Mouse (Mus musculus): Measurements from ENCODE around the gene Iqcf3. TPM values are rescaled to one million over a fixed set of nuclear protein-coding genes. Genes with fewer than 3 reads are reported as not detected.
"Not testable (repeated sequence)": the region's sequence is repeated elsewhere in the genome, so short reads cannot be mapped to it uniquely, and the experiment has no call there.

Gene Iqcf3
- total RNA-seq, 2 experiments from 2014 or later: not detected

DNA sequence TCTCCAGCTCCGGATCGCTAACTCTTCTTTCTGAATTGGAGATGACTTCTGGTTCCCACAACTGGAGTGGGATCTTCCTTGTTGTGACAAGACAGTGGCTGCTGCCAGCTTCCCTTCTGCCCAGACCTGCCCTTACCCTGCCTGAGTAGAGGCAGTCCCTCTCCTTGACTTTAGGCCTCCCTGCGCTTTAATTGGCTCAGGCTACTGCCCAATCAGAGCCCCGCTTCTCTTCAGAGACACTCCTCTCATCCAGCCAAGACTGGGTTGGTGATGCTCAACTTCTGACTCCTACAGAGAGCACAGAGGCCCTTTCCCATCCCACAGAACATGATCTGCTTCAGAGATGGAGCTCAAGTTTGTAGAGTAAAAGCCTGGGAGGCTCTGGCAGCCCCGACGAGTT lies 57.2 kb downstream of the Iqcf3 start:
- no peak for DNase-seq

- no peak for DNase-seq
Observed at GRCm38 (mm10) chr9:106501846-106502245, 59.6 kb downstream of the Iqcf3 start.

DNA sequence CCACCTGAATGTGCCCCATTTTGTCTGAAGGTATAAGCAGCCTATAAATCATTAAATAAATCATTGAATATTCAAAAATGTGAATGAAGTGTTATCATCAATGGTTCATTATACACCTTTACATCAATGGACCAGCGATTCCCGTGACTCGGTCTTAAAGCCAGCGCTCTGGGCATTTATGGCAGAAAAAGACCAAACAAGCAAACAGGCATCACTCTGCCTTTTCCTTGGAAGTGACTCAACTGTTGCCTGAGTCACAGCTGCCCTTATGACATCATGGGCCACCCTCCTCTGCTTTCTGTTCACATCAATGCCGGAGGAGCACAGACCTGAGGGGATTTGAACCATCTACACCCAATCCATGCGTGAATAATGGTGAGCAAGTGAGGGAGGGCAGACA lies 61.8 kb downstream of the Iqcf3 start, which contains the start of gene Iqcf1:
Gene Iqcf1, plus strand, starts transcription at position 301 of the 400 bp plus-strand sequence.
- no peak for DNase-seq

DNA sequence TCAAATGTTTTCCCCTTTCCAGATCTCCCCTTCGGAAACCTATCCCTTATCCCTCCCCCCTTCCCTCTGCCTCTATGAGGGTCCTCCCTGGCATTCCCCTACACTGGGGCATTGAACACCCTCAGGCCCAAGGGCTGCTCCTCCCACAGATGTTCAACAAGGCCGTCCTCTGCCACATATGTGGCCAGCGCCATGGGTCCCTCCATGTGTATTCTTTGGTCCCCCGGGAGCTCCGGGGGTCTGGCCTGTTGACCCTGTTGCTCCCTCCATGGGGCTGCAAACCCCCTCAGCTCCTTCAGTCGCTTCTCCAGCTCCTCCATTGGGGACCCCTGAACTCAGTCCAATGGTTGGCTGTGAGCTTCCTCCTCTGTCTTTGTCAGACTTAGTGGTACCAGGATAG lies 73.8 kb downstream of the Iqcf3 start:
- DNase-seq: not testable (repeated sequence)

DNA sequence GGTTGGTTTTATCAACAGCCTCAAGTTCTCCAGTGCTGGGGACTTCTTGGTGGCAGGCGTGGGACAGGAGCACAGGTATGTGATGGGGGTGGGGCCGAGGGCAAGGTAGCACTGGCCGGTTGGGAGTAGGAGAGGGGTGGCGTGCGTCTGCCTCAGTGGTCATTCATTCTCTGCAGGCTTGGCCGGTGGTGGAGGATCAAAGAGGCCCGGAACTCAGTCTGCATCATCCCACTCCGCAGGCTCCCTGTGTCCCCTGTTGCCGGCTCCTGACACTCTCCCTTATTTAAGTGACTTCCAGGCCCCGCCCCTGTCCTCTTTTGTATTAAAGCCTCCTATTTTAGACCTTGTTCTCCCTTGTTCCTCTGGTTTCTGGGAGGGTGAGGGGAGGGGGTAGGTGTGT lies 76.4 kb downstream of the Iqcf3 start:
- DNase-seq: no peak

- DNase-seq: no peak
Observed at GRCm38 (mm10) chr9:106483606-106484005, 77.8 kb downstream of the Iqcf3 start.

DNA sequence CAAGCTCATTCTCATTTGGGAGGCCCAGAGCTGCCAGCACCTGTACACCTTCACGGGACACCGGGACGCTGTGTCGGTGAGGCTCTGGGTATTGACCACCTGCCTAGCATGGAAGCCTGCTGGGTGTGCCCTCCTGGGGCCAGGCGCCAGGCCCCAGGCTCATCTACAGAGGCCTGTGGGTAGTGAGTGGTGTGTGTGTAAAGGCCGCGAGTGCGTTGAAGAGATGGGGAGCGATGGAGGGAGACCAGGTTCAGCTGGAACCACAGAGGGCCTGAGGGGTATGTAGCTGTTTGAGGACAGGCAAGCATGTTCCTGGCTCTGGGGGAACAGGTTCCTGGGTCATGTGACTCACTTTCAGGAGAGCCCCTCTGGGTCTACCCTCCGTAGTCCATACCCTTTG lies 78.3 kb downstream of the Iqcf3 start:
- DNase-seq: no peak

- no peak for DNase-seq
Observed at GRCm38 (mm10) chr9:106482578-106483115, 78.8 kb downstream of the Iqcf3 start.

DNA sequence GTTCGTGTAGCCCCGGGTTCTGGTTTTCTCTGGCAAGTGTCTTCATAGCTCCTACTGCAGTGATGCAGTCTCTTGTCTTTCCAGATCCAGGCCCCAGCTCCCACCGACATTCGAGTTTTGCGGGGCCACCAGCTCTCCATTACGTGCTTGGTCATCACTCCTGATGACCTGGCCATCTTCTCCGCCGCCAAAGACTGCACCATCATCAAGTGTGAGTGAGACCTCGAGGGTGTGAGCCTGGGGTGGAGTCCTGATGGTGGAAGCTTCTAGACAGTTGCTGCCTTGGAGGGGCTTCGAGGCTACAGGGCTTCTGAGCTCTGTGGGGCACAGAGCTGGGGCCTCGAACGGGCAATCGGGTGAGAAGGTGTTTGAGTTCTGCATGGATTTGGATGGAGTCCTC lies 79.8 kb downstream of the Iqcf3 start:
- DNase-seq: no peak

DNA sequence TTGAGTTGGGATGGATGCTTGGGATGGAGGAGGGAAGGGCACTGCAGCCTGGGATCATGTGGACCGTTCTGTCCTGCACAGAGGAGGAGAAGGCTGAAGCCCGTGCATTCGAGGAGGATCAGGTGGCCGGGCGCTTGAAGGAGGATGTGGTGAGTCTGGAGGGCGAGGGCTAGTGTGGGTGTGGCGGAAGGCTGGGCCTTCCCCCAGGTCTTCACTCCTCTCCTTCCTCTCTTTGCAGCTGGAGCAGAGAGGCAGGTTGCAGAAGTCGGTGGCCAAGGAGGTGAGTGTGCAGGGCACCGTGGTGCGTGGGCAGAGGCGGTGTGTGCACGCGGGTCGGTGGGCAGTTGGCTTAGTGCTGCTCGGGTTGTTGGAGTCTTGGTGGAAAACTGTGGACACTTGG lies 80.4 kb downstream of the Iqcf3 start:
- DNase-seq: no peak

- no peak for DNase-seq
Observed at GRCm38 (mm10) chr9:106480541-106480940, 80.9 kb downstream of the Iqcf3 start.

GRCm38 (mm10) chr9:106478101-106478500 lies 83.3 kb downstream of the Iqcf3 start:
- DNase-seq: no peak

DNA sequence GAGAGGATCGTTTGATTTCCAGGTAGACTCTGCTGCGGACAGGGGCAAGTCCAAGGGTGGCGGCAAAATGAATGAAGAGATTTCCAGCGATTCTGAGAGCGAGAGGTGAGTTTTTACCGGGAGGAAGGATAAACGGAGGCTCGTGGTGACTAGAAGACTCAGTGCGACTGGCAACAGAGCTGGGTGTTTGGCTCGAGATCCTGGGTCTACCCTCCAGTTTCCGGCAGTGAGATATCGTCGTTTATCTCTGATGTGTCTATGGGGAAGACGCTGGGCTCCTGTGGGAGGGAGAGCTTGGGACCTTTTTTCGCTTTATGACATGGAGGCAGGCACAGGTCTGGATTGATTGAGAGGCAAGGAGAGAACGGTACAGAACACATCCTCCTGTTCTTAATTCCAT lies 83.8 kb downstream of the Iqcf3 start:
- no peak for DNase-seq

DNA sequence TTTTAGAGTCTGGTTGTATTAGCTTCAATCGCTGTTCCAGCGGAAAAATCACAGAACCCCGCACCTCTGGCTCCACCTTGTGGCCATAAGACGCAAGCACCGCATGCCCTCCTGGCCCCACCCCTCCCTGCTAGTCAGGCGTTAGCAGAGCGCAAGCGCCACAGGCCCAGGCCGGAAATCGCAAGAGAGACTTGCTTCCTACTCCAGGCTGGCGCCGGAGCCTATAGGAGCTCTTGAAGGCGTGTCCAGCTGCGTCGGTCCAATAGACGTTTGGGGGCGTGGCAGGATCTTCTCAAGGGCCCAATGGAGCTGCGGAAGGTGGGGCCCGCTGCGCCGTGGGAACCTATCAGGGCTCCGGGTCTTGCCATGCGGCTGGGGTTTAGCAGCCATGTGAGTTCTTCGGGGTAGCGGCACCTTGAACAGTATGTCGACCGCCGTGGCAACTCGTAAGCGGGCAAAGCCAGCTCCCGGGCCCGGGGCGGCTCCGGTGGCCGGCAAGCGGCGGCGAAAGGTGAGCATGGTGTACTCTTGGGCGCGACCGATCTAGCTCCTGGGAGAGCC lies 84.4 kb downstream of the Iqcf3 start, which contains the start of gene Parp3:
Gene Parp3, minus strand, starts transcription at position 26 of the 561 bp plus-strand sequence.
- peak; percentile 100 for DNase-seq

DNA sequence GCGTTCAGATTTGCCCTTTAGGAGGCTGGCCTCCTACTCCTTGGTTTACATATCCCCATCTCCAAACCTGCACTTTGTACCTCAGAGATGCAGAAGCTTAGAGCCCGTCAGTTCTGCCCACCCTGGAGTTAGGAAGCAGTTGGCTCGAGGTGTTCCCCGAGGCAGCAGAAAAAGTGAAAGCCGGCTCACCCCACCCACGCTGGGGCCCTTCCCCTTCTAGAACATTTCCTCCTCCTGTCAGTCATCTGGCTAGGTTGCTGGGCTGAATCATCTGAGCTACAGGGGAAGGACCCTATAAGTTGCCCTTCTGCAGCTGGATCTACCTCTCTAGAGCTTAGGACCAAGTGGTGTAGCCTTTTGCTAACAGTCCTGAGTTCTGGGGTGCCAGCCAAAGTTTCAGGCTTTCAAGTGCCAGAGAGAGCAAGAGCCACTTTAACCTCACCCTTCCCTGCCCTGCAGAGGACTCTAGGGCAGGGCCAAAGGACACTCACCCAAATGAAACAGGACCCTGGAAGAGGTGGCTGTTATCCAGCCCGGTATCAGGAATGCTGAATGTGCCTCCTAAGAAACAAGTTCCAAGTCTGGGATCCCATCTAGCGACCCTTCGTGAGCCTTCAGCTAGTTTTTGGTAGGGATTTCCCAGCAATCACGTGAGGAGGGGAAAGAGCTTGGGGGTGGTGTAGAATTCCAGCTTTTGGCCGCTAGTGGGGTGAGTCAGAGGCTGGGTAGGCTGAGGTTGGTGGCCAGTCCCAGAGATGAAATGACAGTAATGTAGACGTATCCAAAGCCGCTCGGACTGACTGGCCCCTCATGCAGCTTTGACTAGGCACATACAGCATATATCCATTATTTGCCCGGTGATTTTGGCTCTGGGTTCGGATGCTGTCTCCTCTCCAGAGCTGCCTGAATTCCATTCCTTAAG lies 85.2 kb downstream of the Iqcf3 start:
- no peak for DNase-seq

- DNase-seq: no peak
Observed at GRCm38 (mm10) chr9:106475663-106476001, 85.8 kb downstream of the Iqcf3 start, which contains the start of gene Rrp9. Gene Rrp9 (plus strand): TSS chr9:106475963.

GRCm38 (mm10) chr9:106475046-106475445 lies 86.4 kb downstream of the Iqcf3 start:
- peak in 1 of 2 experiments; percentile 4 for DNase-seq

DNA sequence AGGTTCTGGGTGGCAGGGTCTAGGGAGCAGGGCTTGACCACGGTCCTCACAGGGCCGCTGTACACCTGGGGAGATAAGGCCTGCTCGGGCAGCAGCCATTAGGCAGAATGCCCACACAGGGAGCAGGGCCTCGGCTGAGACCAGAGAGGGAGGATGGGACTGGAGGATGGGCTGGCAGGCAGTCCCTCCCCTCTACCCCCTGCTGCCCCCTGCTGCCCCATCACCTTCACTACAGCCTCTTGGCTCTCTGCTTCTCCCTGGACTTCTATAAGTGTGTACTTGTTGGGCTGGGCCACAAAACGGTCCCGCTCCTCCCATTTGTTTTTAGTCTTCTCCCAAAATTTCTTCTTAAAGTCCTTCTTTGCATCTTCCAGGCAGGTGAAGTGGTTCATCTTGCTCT lies 87.0 kb downstream of the Iqcf3 start:
- peak in 1 of 2 experiments; percentile 53 for DNase-seq

DNA sequence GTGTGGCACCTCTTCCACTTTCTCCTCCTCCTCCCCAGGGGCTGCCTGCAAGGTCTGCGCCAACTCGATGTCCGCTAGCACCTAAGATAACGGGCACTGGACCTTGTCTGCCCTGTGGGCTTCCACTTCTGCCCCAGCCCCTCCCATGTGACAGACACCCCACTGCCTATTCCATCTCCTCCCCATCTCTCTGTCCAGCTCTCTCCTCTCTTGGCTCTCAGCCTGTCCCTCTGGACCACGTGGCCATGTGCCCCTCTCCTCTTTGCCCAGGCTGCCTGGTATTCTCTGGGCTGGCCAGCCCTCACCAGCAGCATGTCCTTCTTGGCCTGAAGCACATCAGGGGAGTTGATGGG lies 87.7 kb downstream of the Iqcf3 start:
- peak in 1 of 2 experiments; percentile 2 for DNase-seq

GRCm38 (mm10) chr9:106473081-106473752 lies 88.2 kb downstream of the Iqcf3 start:
- peak in 1 of 2 experiments; percentile 5 for DNase-seq

DNA sequence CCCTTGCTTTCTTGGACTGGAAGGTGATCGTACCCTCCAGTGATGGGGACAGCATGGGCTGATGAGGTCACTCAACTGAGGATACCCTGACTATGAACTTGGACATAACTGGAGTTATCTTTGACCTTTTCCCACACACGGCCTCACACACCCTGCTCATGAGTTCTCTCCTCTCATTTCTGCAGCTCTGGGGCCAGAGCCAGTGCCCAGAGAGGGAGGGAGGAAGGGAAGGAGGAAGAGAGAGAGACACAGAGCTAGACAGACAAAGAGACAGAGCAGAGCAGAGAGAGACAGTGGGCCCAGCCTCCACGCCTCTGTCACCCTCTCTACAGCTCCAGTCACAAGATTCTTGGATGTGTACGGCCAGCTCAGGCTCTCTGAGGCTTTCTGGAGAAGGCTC lies 89.1 kb downstream of the Iqcf3 start:
- peak in 1 of 2 experiments; percentile 3 for DNase-seq

- DNase-seq: peak in 1 of 2 experiments; percentile 20
Observed at GRCm38 (mm10) chr9:106471892-106472291, 89.5 kb downstream of the Iqcf3 start.

All from layer of hippocampus, postnatal 36 days (tissue).